Mouse (Mus musculus) bone marrow, adult 2 months (tissue): ENCODE measurements around the gene Marcks. TPM values are rescaled to one million over a fixed set of nuclear protein-coding genes. Genes with fewer than 3 reads are reported as not detected.
"Not testable (repeated sequence)": the region's sequence is repeated elsewhere in the genome, so short reads cannot be mapped to it uniquely, and the experiment has no call there.

Experiments
- H3K27ac ChIP-seq: fragments of 200-500 bp; 2 replicates; pipeline ENCODE4 v1.5.1; 2012; ENCODE audit warnings: low read depth, mild to moderate bottlenecking, control low read depth, inconsistent platforms, low read length; ENCODE audit not compliant: control insufficient read depth, poor library complexity, insufficient read depth
- H3K4me1 ChIP-seq: fragments of 200-500 bp; 2 replicates; pipeline ENCODE4 v1.6.1; 2011; ENCODE audit warnings: low read length; ENCODE audit not compliant: control insufficient read depth, insufficient read depth
- H3K4me3 ChIP-seq: fragments of 200-500 bp; replicated peaks from 2 replicates; pipeline ENCODE3; 2011; ENCODE audit warnings: mild to moderate bottlenecking, low read depth, low read length, control low read depth; ENCODE audit not compliant: control insufficient read depth
- CTCF ChIP-seq: fragments of 200-500 bp; IDR thresholded peaks from 2 replicates; pipeline ENCODE4 v1.5.1; 2011; ENCODE audit warnings: low read length, control low read depth; ENCODE audit not compliant: control insufficient read depth, insufficient read depth
- POLR2A ChIP-seq: fragments of 200-500 bp; IDR thresholded peaks from 2 replicates; pipeline ENCODE4 v1.6.1; 2011; ENCODE audit warnings: low read depth, mild to moderate bottlenecking, control low read depth, low read length, borderline replicate concordance; ENCODE audit not compliant: control insufficient read depth
- WGBS: fragments of 180-500 bp; shearing (Covaris S2); methylation state at CpG from one replicate; pipeline ENCODE4 v1.1.7; 2018; 5-methylcytosine and 5-hydroxymethylcytosine counted together
- polyA plus RNA-seq: library from polyadenylated mRNA; stranded (reverse); fragments of >200 nt; gene quantifications from 2 replicates; pipeline ENCODE4 v1.2.4, GENCODE M21; 2011; ENCODE audit warnings: low replicate concordance; ENCODE audit not compliant: missing spikeins, insufficient read depth, insufficient read length

Marcks gene
- polyA plus RNA-seq, 1 experiment: 44.2 TPM

GRCm38 (mm10) chr10:37096529-37096928, 42.2 kb downstream of the Marcks start:
- no peak overlapping the region for H3K27ac ChIP-seq
- 69% methylated on average over 3 of the region's 3 CpGs for WGBS
- H3K4me3 ChIP-seq: no peak overlapping the region
- no peak for TF ChIP-seq POLR2A
- TF ChIP-seq CTCF: no peak
- no peaks in the 10 kb centered on the region for H3K4me1 ChIP-seq

- TF ChIP-seq CTCF (no peak), POLR2A (no peak)
- WGBS: 70% methylated on average over 6 of the region's 6 CpGs
- Histone ChIP-seq H3K4me1 (no peaks in the 10 kb centered on the region), H3K4me3 (no peak overlapping the region), H3K27ac (no peak overlapping the region)
Observed at GRCm38 (mm10) chr10:37095803-37096202, 42.9 kb downstream of the Marcks start.

GRCm38 (mm10) chr10:37093306-37093705, 45.4 kb downstream of the Marcks start:
- no peaks in the 10 kb centered on the region for H3K4me1 ChIP-seq
- no peak overlapping the region for H3K4me3 ChIP-seq
- H3K27ac ChIP-seq: no peak overlapping the region
- TF ChIP-seq CTCF (no peak), POLR2A (no peak)

- TF ChIP-seq CTCF: no peak
- TF ChIP-seq POLR2A: no peak
- Histone ChIP-seq H3K4me3 (no peak overlapping the region), H3K4me1 (no peaks in the 10 kb centered on the region), H3K27ac (no peak overlapping the region)
- 73% methylated on average over 3 of the region's 3 CpGs for WGBS
Observed at GRCm38 (mm10) chr10:37090411-37090810, 48.3 kb downstream of the Marcks start.

GRCm38 (mm10) chr10:37084071-37084470, 54.6 kb downstream of the Marcks start:
- 75% methylated on average over 2 of the region's 2 CpGs for WGBS

More at GRCm38 (mm10) chr10:37084071-37084470, 54.6 kb downstream of the Marcks start:
- not testable (repeated sequence) for H3K27ac ChIP-seq, H3K4me3 ChIP-seq, H3K4me1 ChIP-seq

Other genes with a start within 250 kb of the Marcks start
- 72.3 and 100 TPM in 2 replicates for gene Hdac2, start 164.4 kb downstream of the Marcks start, polyA plus RNA-seq